ENCODE assay signal across 8 mouse cellular contexts in the genomic region with DNA sequence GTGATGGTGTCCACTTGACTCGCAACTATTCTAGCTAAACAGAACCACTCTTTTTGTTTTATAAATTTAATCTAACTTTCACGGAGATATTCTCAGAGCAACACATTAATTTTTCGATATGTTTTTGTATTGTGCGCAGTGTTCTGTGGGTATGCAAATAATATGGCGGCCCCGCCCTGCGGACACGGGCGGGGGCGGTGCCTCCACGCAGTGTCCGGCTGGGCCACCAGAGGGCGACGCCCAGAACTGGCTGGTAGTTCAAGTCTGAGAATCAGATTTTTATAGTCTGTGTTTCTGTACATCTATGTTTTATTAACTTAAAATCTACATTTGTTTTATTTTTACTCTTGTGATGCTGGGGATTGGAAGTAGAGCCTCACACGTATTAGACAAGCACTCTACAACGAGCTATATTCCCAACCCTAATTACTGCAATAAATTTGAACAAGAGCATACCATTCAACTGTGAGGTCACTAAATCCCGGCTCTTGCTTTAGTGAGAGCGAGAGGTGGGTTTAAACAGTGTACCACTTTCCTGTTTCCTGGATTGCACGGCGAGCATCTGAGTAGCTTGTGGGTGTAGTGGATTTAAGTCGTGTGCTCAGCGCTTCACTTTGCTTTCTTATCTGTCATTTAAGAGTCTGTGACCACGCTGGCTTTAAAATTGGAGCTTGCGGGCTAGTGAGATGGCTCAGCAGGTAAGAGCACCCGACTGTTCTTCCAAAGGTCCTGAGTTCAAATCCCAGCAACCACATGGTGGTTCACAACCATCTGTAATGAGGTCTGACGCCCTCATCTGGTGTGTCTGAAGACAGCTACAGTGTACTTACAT. TPM values are rescaled to one million over a fixed set of nuclear protein-coding genes. Genes with fewer than 3 reads are reported as not detected.
A peak's percentile ranks its signal among the peaks of the same experiment; 100 is the strongest.
DNase-seq lines count a peak whose midpoint lies in the region; ATAC-seq lines count a peak whose summit lies in the region.

No protein-coding gene starts in this region.

- H3K4me3 ChIP-seq in megakaryocyte, embryonic 14.5 days (replicated peaks): peak overlapping the region; percentile 90

- peaks cover 65% of the 10 kb centered on the region for H3K4me1 ChIP-seq in megakaryocyte, embryonic 14.5 days

- DNase-seq in adipocyte (ENCODE audit: low spot score): peak; percentile 87
- peak; percentile 97 for DNase-seq in gastrocnemius, postnatal 10 days
- DNase-seq in induced T-regulatory cell, adult 2 months (ENCODE audit: low read depth): peak; percentile 95
- peak; percentile 83 to 97 for DNase-seq in left cerebral cortex, adult 9 months (ENCODE audit: low spot score in 2 of 2)
- peak; percentile 90 to 96 for DNase-seq in right cerebral cortex, adult 2 months (ENCODE audit: low spot score in 2 of 2)
- peak; percentile 87 for DNase-seq in urinary bladder, postnatal 10 days (ENCODE audit: low spot score)

- H3K36me3 ChIP-seq in megakaryocyte, embryonic 14.5 days (replicated peaks; ENCODE audit: low read length): no peaks in the 10 kb centered on the region

- peaks cover 3% of the 10 kb centered on the region for H3K27me3 ChIP-seq in megakaryocyte, embryonic 14.5 days (replicated peaks)

- no peaks in the 10 kb centered on the region for H3K9me3 ChIP-seq in megakaryocyte, embryonic 14.5 days

- peak; percentile 36 for ATAC-seq in common myeloid progenitor, adult 5-6 weeks (replicated peaks; ENCODE audit: low read depth, poor library complexity, severe bottlenecking)

RNA-seq across cellular contexts. Expression of gene Parp16, which starts 1.8 kb away (rescaled TPM):
- 2.0 and 3.1 TPM in 2 replicates for total RNA-seq in common myeloid progenitor, adult 5-6 weeks (2017)
- total RNA-seq in gastrocnemius, postnatal 10 days (2021): 1 to 10 TPM; 6.6 to 8.1 TPM
- polyA plus RNA-seq in megakaryocyte, embryonic 14.5 days (2012; ENCODE audit: insufficient read depth, low replicate concordance): 2.6 and 3.6 TPM in 2 replicates

RNA-seq across cellular contexts. Expression of gene Igdcc3, which starts 56.0 kb away (rescaled TPM):
- total RNA-seq in common myeloid progenitor, adult 5-6 weeks (2017): not detected in 2 replicates
- under 1 TPM; 0.59 to 0.65 TPM for total RNA-seq in gastrocnemius, postnatal 10 days (2021)
- polyA plus RNA-seq in megakaryocyte, embryonic 14.5 days (2012; ENCODE audit: insufficient read depth, low replicate concordance): not detected in 2 replicates

Comparison
In these comparisons a context has a peak if more than half of its experiments do, and no peak if none do; other contexts are left out.
1. Peak in every context shown above with its lines: DNase-seq, ATAC-seq and H3K4me3 ChIP-seq.